Mouse (Mus musculus) thymus, postnatal 25 days (tissue): ENCODE results near the gene Col17a1.

Experiments used
- DNase-seq: peaks from one replicate; pipeline ENCODE4 v3.0.0; 2022

Col17a1 gene

DNA sequence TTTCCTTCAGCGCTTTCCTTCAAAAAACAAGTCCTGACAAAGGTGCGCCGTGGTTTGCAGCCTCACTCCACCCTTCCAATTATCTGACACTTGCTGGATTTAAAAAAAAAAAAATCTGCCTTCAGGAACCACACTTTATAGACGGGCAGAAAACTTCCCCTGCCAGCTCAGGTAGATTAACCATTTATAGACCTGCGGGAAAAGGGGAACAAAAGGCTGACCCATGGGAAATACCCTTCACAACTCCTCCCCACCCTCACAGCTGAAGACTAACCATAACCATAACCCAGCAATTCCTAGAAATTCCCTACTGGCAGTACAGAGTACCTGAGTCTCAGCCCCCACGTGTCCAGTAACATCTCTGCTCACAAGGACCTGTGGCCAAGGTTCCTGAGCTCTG lies at the start of gene Col17a1:
TSS of gene Col17a1 (minus strand) at position 101 of the 400 bp plus-strand sequence.
- no peak for DNase-seq

DNA sequence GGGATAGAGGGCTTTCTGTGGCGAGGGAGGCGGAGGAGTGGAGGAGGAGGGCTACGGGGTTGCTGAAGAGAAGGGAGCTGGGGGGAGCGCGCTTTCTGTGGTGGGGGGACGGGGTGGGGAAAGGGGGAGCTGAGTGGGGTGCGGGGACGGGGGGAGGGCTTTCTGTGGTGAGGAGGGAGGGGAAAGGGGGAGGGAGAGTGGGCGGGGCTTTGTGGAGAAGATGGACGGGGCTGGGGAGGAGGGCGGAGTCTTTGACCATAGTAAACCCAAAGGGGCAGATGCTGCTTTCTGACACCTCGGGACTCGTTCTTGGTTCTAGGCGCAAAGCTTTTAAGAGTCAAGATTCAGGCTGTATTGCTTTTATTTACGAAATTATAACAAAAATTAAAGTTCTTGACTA lies 40.0 kb upstream of the Col17a1 start:
- DNase-seq = no peak

DNA sequence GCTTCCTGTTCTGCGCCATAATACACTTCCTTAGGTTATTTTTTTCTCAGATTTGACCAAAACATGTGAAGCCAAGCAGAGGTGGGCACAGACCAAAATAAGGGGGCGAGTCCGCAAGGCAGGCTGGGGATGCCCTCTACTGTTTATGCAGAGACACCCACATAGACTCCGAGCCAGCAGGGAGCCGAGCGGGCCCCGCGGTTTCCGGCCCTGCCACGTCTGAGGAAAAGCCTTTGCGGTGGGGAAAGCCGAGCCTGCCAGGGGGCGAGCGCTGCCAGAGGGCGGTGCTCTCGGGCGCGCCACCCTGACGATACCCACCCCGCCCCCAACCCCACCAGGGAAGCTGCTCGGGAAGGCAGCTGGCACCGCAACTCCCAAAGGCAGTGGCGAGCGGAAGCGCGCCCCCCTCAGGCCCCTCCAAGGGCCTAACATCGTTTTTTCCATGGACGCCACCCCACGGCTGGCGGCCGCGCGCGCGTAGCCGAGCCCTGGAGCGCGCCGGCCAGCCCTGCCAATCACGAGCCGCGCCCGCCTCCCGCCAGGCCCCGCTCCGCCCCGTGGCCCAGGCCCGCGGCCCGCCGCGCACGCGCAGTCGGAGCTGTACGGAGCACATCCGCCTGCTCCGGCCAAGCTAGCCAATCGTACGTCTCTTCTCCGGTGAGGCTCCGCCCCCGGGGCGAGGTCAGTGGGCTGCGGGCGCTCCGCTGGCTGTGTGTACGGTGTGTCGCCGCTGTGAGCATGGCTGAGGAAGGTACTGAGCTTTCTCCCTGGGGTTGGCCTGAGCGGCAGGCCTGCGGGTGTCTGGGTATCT lies 39.4 kb upstream of the Col17a1 start, which contains the start of gene Sfr1:
TSS of gene Sfr1 (plus strand) at position 612 of the 811 bp plus-strand sequence.
- DNase-seq = peak; percentile 99

DNA sequence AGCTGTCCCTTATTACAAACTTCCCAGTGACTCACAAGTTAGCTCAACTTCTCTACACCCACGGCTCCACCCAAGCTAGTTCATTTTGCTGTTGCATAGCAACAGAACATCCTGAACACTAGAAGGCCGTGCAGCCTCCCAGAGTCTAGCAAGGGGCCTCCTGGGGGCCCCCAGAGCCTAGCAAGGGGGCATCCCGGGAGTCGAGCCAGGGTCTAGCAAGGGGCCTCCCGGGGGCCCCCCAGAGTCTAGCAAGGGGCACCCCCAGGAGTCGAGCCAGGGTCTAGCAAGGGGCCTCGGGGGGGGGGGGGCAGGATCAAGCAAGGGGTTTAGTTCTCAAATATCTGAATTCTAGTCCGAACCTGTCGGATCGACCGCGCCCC lies 38.8 kb upstream of the Col17a1 start:
- peak; percentile 73 for DNase-seq

DNA sequence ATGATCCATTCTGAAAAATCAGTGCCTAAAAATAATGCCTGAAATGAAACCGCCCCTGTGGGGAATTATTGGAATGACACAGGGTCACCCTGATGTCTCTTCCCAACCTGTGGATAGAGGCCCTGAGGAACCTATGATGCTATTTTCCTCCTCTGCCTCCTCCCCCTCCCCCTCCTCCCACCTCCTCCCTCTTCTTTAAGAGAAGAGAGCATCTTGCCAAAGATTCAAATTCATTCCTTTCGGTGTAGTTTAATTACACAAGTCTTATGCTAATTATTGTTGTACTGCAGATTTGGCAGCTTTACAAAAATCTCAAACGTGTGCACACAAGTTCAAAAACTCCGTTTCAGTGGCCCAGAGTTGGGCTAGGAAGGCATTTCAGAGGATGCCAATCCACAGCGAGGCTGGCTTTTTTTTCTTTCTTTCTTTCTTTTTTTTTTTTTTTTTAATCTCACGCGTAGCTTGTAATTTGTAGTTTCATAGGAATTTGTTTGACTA lies 33.8 kb upstream of the Col17a1 start:
- no peak for DNase-seq

DNA sequence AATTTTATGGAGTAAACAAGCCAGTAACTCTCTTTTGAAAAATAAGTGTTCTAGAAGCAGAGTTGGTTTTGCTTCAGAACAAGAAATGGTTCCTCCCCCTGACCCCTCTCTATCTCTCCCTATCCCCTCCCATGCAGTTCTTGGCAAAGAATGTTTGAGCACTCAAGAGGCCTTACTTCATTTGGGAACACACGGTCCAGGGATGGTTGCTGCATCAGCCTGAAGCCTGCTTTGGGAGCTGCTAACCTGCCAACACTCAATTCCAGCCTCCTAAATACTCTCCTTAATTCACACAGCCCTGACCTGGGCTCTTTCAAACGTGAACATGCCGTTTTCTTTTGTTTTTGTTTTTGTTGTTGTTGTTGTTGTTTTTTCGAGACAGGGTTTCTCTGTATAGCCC lies 33.0 kb upstream of the Col17a1 start:
- DNase-seq = no peak

DNA sequence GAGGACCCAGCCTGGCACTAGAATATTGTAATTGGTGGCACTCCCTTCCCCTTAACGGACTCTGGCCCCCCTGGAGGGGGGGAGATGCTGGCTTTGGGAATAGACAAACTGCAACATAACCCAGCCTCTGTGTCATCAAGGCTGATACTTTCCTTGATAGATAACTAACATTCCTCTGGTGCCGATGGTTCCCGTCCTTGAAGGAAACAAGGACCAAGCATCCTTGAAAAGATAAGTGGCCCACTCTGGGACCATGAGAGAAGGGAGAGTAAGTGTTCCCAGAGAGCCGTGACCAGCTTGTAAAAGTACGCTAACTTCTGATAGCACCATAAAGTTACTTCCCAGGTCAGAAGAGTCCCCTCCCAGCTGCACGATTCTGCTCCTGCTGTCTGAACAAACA lies 30.6 kb upstream of the Col17a1 start:
- DNase-seq = no peak

DNA sequence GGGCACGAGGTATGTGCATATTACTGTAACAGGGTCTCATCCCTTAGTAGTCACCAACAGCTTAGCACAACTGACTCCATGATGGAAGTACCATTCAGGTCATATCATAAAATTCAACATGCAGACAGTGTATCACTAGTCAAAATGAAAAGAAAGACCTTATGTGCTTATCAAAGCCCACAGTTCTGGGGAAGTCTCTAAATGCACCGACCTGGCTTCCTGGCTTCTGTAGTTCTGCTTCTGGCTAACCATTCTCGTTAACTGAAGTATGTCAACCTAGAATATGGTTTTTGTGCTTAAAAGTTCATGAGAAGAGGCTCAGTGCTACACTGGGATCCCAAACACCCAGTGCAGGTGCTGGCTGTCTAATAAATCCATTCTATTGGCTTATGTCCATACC lies 27.3 kb upstream of the Col17a1 start:
- DNase-seq = no peak

DNA sequence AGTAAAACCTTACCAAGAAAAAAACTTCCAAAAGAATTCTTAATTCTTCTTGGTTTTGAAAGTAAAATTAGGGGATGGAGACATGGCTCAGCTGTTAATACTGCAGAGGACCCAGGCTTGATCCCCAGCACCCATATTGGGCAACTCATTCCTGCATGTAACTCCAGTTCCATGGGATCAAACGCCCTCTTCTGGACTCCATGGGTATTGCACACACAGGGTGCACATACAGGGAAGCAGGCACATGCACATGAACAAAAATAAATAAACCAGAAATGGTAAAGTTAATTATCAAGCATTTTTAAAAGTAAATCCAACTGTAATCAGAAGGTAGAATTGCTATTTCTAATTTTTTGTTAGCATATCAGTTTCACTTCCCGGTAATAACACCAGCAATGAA lies 24.2 kb upstream of the Col17a1 start:
- no peak for DNase-seq

DNA sequence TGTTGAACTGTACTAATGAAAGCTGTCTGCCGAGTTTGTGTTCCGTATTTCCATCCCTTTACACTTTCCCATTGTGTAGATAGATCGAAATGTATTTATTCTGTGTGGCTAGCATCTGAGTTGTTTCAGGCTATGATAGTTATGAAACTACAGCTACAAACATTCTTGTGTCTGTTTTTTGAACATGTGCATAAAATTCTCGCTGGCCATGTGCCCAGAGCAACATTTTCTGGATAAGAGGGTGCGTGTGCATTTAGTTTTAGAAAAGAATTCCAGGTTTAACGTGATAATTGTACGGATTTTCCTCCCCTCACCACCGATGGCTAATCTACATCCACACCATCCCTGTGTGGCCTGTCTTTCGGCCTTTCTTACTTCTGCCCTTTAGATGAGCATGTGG lies 21.6 kb upstream of the Col17a1 start:
- no peak for DNase-seq

DNA sequence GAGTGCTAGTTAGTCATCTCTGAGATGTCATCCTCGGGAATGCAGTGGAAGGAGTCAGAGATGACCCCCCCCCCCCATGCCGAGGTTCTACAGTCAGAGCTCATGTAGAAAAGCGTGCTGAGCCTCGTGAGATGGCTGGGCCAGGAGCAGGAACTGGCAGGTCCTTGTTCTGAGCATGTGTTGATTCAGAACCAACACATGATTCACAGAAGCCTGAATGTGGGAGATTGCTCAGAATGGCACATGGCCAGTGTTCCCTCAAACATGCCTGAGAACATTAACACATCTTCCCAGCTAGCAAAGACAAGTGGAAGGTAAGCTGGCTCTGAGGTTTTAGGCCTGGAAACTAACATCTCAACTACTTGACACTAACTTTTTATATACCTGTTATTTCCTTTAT lies 18.5 kb upstream of the Col17a1 start:
- no peak for DNase-seq

DNA sequence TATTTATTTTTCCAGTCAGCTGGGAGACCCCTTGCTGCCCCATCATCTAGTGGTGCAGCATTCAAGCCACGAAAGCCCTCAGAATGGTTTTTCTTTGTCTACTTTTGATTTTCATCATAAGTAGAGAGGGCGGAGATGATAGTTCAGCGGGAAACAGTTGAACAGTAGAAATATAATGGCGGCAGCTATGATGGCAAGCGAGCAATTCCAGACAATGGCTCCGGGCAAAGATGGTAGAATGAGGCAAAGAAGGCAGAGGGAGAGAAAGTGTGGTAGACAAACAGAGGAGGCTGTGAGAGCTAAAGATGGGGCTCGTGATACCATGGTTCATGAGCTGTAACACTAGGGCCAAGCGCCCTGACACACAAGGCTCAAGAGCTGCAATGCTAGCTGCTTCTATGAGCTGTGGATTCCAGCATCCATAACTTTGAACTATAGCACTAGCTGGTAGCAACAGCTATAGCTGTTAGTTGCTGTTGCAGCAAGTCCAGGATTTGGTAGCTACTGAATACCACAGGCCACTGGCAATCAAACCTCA lies 13.9 kb upstream of the Col17a1 start:
- DNase-seq = no peak

DNA sequence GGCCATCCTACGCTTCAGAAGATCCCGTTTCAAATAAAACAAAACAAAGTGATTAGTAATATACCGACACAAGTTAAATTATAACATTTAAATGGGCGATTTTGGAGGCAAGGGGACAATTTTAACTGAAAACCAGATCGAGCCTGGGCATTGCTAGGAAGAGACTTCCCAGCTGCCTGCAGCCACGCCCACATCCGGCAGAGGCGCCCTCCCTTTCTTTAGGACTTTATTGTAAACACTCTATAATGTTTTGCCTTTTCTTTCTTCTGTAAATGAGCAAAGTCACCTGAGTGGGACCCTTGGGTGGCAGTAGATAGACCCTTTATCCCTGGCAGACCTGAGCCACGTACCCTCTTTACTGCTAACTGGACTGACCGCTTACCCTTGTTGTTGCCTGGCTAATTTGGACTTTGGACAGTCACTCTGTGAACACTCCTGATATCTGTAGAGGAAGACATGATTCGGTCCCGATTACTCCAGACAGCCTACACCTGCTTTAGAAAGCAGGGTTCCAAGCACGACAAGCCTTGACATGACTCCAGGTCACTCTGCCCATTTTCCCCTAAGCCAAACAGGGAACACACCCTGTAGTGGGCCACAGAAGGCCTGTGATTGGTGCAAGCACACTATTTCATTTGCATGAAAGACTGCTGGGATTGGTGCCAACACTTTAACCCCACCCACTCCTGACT lies 13.3 kb upstream of the Col17a1 start:
- no peak for DNase-seq

DNA sequence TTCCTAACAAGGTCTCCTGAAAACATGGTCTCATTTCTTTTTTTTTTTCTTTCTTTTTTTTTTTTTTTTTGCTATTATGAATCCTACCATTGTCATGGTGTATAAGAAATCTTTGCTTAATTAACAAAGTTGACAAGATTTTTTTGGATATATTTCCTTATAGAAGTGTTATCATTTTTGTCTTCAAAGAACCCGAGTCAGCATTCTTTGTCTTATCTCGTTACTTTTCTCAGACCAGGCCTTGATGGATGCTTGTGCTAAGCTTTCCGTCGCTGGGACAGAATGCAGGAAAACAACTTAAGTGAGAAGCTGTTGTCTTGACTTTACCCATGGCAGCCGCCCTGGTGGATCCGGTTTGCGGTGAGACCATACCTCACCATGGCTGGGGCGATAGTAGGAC lies 8.6 kb upstream of the Col17a1 start:
- DNase-seq = no peak

DNA sequence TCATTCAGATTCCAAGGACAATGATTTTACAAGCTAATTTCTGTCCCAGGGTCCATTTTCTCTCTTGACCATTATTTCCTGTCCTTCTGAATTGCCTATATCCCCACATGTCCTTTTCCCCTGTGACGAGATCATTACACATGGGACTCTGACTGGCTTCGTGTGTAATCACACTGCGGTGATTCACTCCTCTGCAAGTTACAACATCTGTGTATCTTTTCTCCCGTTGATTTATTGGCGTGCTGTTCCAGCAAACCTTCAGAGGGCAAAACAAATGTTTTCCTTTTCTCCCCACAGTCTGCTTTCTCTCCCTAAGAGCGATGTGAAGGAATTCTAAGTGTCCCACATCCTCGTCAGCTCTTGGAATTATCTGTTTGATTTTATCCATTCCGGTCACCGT lies 7.8 kb upstream of the Col17a1 start:
- DNase-seq = no peak

DNA sequence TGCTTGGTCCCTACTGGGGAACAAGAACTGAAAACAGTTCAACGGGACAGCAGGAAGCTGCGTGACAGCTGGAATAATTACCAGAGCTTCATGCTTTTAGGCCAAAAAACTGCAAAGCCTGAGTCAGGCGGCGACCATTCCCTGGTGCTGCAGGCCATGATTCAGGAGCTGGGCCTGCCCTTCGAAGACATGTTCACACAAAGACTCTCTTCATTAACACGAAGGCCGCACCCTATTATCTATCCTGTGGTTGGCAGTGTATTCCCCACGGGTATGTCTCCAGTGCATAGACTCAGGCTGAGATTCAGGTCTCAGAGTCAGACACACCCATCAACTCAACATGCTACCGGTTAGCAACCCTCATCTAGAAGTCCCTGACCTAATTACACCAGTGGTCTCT lies 6.4 kb upstream of the Col17a1 start:
- DNase-seq = no peak

DNA sequence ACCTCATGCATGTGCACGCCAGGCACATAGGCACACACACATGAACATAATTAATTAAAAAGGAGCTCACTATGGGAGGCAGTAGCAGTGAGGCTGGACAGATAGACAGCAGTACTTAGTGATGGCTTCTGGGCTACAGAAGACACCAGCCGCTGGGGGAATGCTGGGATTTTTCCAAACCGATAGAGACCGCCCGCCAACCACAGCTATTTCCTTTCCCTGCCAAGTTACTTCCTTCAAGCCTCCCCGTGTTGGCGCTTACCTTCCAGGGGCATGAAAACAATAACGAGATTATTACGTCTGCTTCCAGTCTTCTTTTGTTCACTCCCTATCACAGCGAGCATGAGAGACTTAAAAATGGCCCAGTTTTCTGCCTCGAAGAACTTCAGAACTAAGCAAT lies 5.2 kb upstream of the Col17a1 start:
- no peak for DNase-seq

DNA sequence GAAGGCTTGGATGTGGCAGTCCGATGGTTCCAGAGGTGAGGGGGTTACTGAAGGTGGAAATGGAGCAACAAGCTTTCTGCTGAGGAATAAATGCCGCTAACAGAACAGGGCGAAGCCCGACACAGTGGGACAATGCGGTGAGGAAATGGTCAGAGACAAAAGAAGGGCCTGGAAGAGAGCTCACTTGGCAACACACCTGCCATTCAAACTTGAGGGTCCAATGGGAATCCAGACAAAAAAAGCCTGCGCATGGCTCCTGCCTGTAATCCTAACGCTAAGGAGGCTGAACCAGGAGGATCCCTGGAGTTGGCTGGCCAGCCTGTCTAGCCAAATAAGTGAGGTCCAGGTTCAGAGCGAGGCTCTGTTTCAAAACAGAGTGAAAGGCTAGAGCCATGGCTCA lies 4.5 kb upstream of the Col17a1 start:
- DNase-seq = no peak

DNA sequence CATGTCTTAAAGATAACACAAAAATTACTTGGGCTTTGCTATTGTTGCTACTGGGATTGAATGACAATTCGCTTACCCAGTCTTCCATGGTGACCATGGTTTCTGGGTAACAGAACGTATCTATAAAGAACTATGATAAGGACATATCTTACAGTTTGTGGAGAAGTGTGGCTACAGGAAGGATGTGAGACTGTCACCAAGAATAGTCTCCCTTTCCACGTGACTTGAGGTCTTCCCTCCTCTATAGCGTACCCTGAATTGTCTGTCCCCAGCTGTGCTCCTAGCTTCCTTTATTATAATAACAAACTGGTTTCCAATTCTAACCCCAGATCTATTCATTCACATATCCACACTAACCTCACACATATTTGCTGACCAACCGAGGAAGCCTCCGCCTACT lies 3.8 kb upstream of the Col17a1 start:
- no peak for DNase-seq

DNA sequence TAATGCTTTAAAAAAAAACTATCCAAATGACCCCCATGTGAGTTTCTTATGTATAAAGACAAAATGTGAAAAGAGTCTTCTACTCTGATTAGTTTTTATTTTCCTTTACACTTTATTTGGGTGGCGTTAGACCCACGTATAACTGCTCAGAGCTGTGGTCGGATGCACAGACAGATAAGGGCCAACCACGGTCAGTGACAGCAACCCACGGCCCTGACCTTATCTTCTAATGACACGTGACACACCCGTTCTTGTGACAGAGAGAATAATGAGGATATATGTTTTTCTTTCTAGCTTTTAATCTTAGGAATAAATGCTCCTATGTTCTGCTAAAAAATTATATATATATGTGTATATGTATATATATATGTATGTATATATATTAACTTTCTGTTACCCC lies 2.3 kb downstream of the Col17a1 start:
- DNase-seq = no peak

DNA sequence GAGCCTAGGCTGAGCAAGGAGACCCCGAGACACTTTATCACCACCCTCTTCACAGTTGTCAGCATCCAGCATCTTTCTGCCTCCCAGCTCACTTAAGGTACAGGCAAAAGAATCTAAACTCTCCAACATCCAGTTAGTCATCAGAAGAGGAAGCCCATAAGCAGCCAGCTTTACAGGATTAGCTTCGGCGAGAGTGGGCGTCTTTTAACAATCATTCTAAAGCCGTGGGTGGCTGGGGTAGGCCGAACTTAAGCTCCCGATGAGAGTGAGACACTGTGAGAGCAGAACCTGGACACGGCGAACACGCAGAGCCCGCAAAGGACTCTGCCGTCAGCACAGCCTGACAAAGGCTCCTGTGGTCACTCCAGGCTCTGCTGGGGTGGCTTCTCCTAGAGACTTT lies 13.2 kb downstream of the Col17a1 start:
- DNase-seq = no peak

DNA sequence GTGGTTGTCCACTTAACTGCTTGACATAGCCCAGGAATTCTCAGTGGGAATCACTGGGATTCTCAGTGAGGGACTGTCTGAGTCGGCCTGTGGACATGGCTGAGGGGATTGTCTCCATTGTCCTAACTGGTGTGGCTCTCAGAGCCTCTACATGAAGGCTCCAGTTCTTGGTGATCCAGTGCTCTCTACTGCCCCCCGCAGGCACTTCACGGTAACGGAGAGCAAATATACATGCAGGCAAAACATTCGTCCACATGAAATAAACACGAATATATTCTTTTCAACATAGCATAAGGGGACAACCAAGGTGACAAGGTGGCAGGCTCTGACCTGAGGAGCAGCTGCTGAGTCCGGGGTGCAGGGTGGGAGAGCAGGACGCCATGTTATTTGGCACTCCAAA lies 17.5 kb downstream of the Col17a1 start:
- DNase-seq = peak; percentile 52

DNA sequence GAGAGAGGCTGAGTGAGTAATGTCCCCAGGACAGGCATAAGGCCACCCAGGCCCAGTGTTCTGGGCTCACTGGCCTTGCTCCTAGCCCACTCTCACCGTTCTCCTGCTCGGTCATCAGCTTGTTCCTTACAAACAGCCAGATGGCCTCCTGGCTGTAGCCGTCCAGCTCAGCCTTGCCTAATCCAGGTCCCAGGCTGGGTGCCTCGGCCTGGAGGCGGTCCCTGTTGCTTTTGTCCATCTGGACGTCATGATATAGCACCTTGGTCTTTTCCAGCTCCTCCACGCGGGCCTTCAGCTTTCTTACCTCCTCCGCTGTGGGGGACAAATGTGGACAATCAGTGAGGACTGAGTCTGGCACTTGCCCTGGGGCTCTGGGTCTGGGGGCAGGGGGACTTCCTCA lies 23.5 kb downstream of the Col17a1 start:
- no peak for DNase-seq

DNA sequence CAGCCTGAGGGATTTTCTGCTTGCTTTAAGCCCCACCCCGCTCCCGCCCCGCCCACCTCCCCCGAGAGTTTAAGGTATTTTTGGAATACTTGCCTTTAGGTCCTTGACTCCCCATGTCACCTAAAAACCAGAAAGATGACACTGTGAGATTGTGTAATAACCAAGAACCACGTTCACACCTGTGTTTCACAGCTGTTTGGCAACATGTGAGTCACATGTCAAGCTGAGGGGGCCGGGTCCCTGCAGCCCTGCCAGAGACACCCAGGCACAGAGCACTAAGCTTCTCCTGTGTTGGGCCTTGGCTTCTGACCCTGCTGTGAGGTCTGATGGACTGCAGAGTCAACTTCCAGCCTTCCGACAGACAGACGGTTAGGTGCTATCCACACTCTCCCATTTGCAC lies 24.3 kb downstream of the Col17a1 start:
- DNase-seq = no peak
